Mouse (Mus musculus): ENCODE results near the gene Epb41. TPM values are rescaled to one million over a fixed set of nuclear protein-coding genes. Genes with fewer than 3 reads are reported as not detected.

Epb41 gene
- polyA plus RNA-seq, 1 experiment: 34.0 TPM

DNA sequence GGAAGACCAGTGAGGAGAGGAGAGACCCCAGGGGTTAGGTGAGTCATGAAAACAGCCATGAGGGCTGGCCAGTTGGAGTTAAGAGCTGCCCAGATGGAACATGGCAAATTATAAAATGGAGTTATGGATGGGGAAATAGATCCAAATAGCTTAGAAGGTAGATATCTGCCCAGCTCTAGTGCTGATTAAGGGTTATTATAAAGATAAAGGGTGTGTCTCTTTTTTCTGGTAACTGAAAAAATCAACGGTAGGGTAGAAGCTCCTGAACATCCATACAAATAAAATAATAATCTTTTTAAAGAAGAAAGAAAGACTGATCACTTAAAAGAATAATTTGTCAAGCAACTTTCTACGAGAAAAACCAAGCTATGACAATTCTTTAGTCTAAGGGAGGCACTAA is 49.9 kb downstream of the Epb41 start:
- Histone ChIP-seq H3K4me3 (ENCODE audit: insufficient read depth, low read length) (no peak overlapping the region), H3K27ac (ENCODE audit: insufficient read depth, low read length) (no peak overlapping the region), H3K4me1 (ENCODE audit: control insufficient read depth, insufficient read depth, low read length) (peaks cover 4% of the 10 kb centered on the region)
- no peak for TF ChIP-seq POLR2A (IDR thresholded peaks at IDR 0.05; ENCODE audit: low read depth, low read length)
- no peak for TF ChIP-seq CTCF (IDR thresholded peaks at IDR 0.05; ENCODE audit: borderline replicate concordance, insufficient read depth, low read length)

DNA sequence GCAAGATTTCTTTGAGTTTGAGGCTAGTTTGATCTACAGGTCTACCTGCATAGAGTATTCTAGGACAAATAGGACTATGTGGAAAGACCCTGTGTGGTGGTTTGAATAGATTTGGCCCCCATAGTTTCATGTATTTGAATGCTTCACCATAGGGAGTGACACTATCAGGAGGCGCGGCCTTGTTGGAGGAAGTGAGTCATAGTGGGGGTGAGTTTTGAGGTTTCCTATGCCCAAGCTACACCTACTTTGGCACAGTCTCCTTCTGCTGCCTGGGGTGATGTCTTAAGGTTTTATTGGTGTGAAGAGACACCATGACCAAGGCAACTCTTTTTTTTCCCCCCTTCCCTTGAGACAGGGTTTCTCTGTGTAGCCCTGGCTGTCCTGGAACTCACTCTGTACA is 51.3 kb downstream of the Epb41 start:
- Histone ChIP-seq H3K27ac (ENCODE audit: insufficient read depth, low read length) (no peak overlapping the region), H3K4me3 (ENCODE audit: insufficient read depth, low read length) (no peak overlapping the region), H3K4me1 (ENCODE audit: control insufficient read depth, insufficient read depth, low read length) (peaks cover 2% of the 10 kb centered on the region)
- TF ChIP-seq CTCF (IDR thresholded peaks at IDR 0.05; ENCODE audit: borderline replicate concordance, insufficient read depth, low read length): no peak
- TF ChIP-seq POLR2A (IDR thresholded peaks at IDR 0.05; ENCODE audit: low read depth, low read length): no peak

- Histone ChIP-seq H3K4me1 (ENCODE audit: control insufficient read depth, insufficient read depth, low read length) (no peaks in the 10 kb centered on the region), H3K4me3 (ENCODE audit: insufficient read depth, low read length) (no peak overlapping the region), H3K27ac (ENCODE audit: insufficient read depth, low read length) (no peak overlapping the region)
- TF ChIP-seq POLR2A (IDR thresholded peaks at IDR 0.05; ENCODE audit: low read depth, low read length) (no peak), CTCF (IDR thresholded peaks at IDR 0.05; ENCODE audit: borderline replicate concordance, insufficient read depth, low read length) (no peak)
Measured at GRCm38 (mm10) chr4:132022639-132023038, 52.5 kb downstream of the Epb41 start.

GRCm38 (mm10) chr4:132021883-132022282 is 53.2 kb downstream of the Epb41 start:
- H3K4me1 ChIP-seq (ENCODE audit: control insufficient read depth, insufficient read depth, low read length): no peaks in the 10 kb centered on the region
- no peak for TF ChIP-seq CTCF (IDR thresholded peaks at IDR 0.05; ENCODE audit: borderline replicate concordance, insufficient read depth, low read length)
- no peak for TF ChIP-seq POLR2A (IDR thresholded peaks at IDR 0.05; ENCODE audit: low read depth, low read length)
- H3K27ac ChIP-seq (ENCODE audit: insufficient read depth, low read length): no peak overlapping the region
- H3K4me3 ChIP-seq (ENCODE audit: insufficient read depth, low read length): no peak overlapping the region

DNA sequence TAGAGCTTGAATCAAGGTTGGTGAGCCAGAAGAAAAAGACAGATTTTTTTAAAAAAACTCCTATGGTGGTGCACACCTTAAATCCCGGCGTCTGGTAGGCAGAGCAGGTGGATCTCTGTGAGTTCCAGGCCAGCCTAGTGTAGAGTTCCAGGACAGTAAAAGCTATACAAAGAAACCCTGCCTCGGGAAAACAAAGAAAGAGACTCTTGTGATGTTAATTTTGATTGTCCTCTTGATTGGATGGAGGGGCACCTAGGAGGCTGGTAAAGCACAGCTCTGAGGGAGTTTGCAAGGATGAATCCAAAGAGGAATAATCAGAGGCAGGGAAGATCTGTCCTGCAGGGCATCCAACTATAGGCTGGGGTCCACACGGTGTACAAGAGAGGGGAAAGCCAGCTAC is 56.6 kb downstream of the Epb41 start:
- H3K27ac ChIP-seq (ENCODE audit: insufficient read depth, low read length): no peak overlapping the region
- no peak for TF ChIP-seq POLR2A (IDR thresholded peaks at IDR 0.05; ENCODE audit: low read depth, low read length)

GRCm38 (mm10) chr4:132015374-132015773 is 59.7 kb downstream of the Epb41 start:
- H3K4me3 ChIP-seq (ENCODE audit: insufficient read depth, low read length): no peak overlapping the region
- H3K27ac ChIP-seq (ENCODE audit: insufficient read depth, low read length): no peak overlapping the region
- H3K4me1 ChIP-seq (ENCODE audit: control insufficient read depth, insufficient read depth, low read length): no peaks in the 10 kb centered on the region
- no peak for TF ChIP-seq CTCF (IDR thresholded peaks at IDR 0.05; ENCODE audit: borderline replicate concordance, insufficient read depth, low read length)
- no peak for TF ChIP-seq POLR2A (IDR thresholded peaks at IDR 0.05; ENCODE audit: low read depth, low read length)

More for the DNA sequence above, 56.6 kb downstream of the Epb41 start:
- Histone ChIP-seq H3K4me1 (ENCODE audit: control insufficient read depth, insufficient read depth, low read length) (no peaks in the 10 kb centered on the region), H3K4me3 (ENCODE audit: insufficient read depth, low read length) (no peak overlapping the region)

DNA sequence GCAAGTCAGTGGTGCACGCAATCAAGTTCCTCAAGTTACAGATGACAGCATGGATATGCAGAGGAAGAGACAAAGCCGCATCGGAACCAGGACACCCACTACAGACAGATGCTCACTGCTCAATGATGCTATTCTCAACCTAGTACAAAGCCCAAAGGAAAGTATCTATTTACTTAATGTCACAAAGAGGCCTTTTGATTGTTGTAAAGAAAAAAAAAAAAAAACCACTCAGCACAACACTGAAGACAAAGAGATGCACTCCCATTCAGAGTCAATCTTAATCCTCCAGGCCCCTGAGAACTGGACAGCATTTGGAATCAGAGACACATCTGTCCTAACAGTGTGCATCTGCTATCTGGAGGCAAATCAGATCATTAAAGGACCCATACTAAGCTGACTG is 63.5 kb downstream of the Epb41 start:
- Histone ChIP-seq H3K4me3 (ENCODE audit: insufficient read depth, low read length) (no peak overlapping the region), H3K4me1 (ENCODE audit: control insufficient read depth, insufficient read depth, low read length) (no peaks in the 10 kb centered on the region), H3K27ac (ENCODE audit: insufficient read depth, low read length) (no peak overlapping the region)
- TF ChIP-seq CTCF (IDR thresholded peaks at IDR 0.05; ENCODE audit: borderline replicate concordance, insufficient read depth, low read length): no peak
- no peak for TF ChIP-seq POLR2A (IDR thresholded peaks at IDR 0.05; ENCODE audit: low read depth, low read length)

- H3K4me1 ChIP-seq (ENCODE audit: control insufficient read depth, insufficient read depth, low read length): no peaks in the 10 kb centered on the region
- TF ChIP-seq CTCF (IDR thresholded peaks at IDR 0.05; ENCODE audit: borderline replicate concordance, insufficient read depth, low read length) (no peak), POLR2A (IDR thresholded peaks at IDR 0.05; ENCODE audit: low read depth, low read length) (no peak)
Measured at GRCm38 (mm10) chr4:132010416-132010815, 64.7 kb downstream of the Epb41 start.

GRCm38 (mm10) chr4:132008191-132008590 is 66.9 kb downstream of the Epb41 start:
- no peak for TF ChIP-seq POLR2A (IDR thresholded peaks at IDR 0.05; ENCODE audit: low read depth, low read length)
- TF ChIP-seq CTCF (IDR thresholded peaks at IDR 0.05; ENCODE audit: borderline replicate concordance, insufficient read depth, low read length): no peak
- H3K4me3 ChIP-seq (ENCODE audit: insufficient read depth, low read length): no peak overlapping the region
- H3K4me1 ChIP-seq (ENCODE audit: control insufficient read depth, insufficient read depth, low read length): no peaks in the 10 kb centered on the region
- H3K27ac ChIP-seq (ENCODE audit: insufficient read depth, low read length): no peak overlapping the region

More at GRCm38 (mm10) chr4:132010416-132010815, 64.7 kb downstream of the Epb41 start:
- Histone ChIP-seq H3K4me3 (ENCODE audit: insufficient read depth, low read length) (no peak overlapping the region), H3K27ac (ENCODE audit: insufficient read depth, low read length) (no peak overlapping the region)

DNA sequence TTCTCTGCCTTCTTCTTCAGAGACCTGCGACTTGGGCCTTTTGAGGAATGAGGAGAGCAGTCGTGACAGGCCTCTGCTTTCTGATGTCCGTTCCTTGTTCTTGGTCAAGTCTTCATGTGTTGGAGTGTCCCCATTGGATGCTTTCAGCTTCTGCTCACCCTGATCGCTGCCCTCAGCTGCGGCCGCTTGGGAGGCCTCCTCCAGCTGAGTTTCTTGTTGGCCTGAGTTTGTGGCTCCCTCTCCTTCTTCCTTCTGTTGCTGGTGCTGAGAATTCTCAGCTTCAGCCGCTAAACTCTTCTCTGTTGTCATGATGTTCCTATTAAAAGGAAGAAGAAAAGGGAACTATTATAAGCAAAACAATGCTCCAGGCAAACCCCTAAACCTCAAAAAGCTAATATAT is 68.0 kb downstream of the Epb41 start:
- H3K4me1 ChIP-seq (ENCODE audit: control insufficient read depth, insufficient read depth, low read length): no peaks in the 10 kb centered on the region

DNA sequence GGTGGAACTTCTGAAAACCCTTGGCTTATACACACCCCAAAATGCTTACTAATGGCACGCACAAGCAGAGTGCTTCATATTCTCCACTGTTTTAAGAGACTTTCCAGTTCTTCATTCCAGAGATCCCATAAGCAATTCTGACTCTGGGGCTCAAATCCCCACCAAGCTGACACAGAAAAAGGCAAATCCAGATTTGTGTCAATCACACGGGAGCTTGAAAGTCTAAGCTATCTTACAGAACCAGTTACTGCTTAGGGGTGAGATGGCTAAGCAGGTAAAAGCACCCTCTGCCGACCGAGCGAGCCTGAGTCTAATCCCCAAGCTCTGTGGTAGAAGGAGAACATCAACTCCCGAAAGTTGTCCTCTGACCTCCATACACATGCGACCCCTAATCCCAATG is 76.5 kb downstream of the Epb41 start:
- H3K4me1 ChIP-seq (ENCODE audit: control insufficient read depth, insufficient read depth, low read length): no peaks in the 10 kb centered on the region
- no peak overlapping the region for H3K4me3 ChIP-seq (ENCODE audit: insufficient read depth, low read length)
- no peak overlapping the region for H3K27ac ChIP-seq (ENCODE audit: insufficient read depth, low read length)
- TF ChIP-seq CTCF (IDR thresholded peaks at IDR 0.05; ENCODE audit: borderline replicate concordance, insufficient read depth, low read length): no peak

More for the DNA sequence above, 68.0 kb downstream of the Epb41 start:
- no peak overlapping the region for H3K4me3 ChIP-seq (ENCODE audit: insufficient read depth, low read length)
- no peak overlapping the region for H3K27ac ChIP-seq (ENCODE audit: insufficient read depth, low read length)
- TF ChIP-seq CTCF (IDR thresholded peaks at IDR 0.05; ENCODE audit: borderline replicate concordance, insufficient read depth, low read length): no peak
- no peak for TF ChIP-seq POLR2A (IDR thresholded peaks at IDR 0.05; ENCODE audit: low read depth, low read length)

Measured in embryonic fibroblast, embryonic 13.5 days (primary cell).